Mouse (Mus musculus): ENCODE data around the gene Pnpla6. TPM values are rescaled to one million over a fixed set of nuclear protein-coding genes. Genes with fewer than 3 reads are reported as not detected.

Gene Pnpla6
- 53.3 and 70.7 TPM in 2 replicates for polyA plus RNA-seq (2012; rRNA removed)

GRCm38 (mm10) chr8:3515260-3515671 is at the start of gene Pnpla6:
Pnpla6 (plus strand) TSS chr8:3515384.
- Histone ChIP-seq H3K36me3 (ENCODE audit: control insufficient read depth, insufficient read depth, low read length) (no peaks in the 10 kb centered on the region), H3K4me1 (ENCODE audit: control insufficient read depth, insufficient read depth, low read length) (peaks cover 3% of the 10 kb centered on the region; the same call in 1 of the 2 replicates)

GRCm38 (mm10) chr8:3467006-3467885 is 47.9 kb upstream of the Pnpla6 start, which contains the start of gene Pex11g:
Pex11g (minus strand) TSS chr8:3467680.
- Histone ChIP-seq H3K4me1 (ENCODE audit: control insufficient read depth, insufficient read depth, low read length) (peaks cover 6% of the 10 kb centered on the region; the same call in 1 of the 2 replicates), H3K27ac (ENCODE audit: insufficient read depth, low read depth, low read length) (peak within 1 kb of the TSS; percentile 85), H3K27me3 (replicated peaks; ENCODE audit: control insufficient read depth, insufficient read depth, low read length) (no peaks in the 10 kb centered on the region), H3K4me3 (ENCODE audit: insufficient read depth, low read depth, low read length) (peak within 1 kb of the TSS; percentile 79), H3K36me3 (ENCODE audit: control insufficient read depth, insufficient read depth, low read length) (no peaks in the 10 kb centered on the region)
- peak; percentile 58 for TF ChIP-seq POLR2A (IDR thresholded peaks at IDR 0.05; ENCODE audit: low read depth, low read length)
- no peak for TF ChIP-seq CTCF (conservative IDR thresholded peaks at IDR 0.05; ENCODE audit: insufficient read depth, insufficient read length, low read depth, low read length)
- peak; percentile 99 for DNase-seq
- 5% methylated on average over 32 of the region's 32 CpGs for WGBS

More at GRCm38 (mm10) chr8:3515260-3515671, at the start of gene Pnpla6:
- WGBS, result under 1% methylated on average over 25 of the region's 25 CpGs
- peak within 1 kb of the TSS; percentile 64 for H3K4me3 ChIP-seq (ENCODE audit: insufficient read depth, low read depth, low read length)
- DNase-seq, result peak; percentile 95
- TF ChIP-seq POLR2A (IDR thresholded peaks at IDR 0.05; ENCODE audit: low read depth, low read length) (peak; percentile 74), CTCF (conservative IDR thresholded peaks at IDR 0.05; ENCODE audit: insufficient read depth, insufficient read length, low read depth, low read length) (no peak)
- H3K27ac ChIP-seq (ENCODE audit: insufficient read depth, low read depth, low read length), result peak within 1 kb of the TSS; percentile 58
- H3K27me3 ChIP-seq (replicated peaks; ENCODE audit: control insufficient read depth, insufficient read depth, low read length), result no peaks in the 10 kb centered on the region

GRCm38 (mm10) chr8:3467886-3468545 is 47.2 kb upstream of the Pnpla6 start:
- WGBS, result 50% methylated on average over 9 of the region's 9 CpGs
- Histone ChIP-seq H3K27me3 (replicated peaks; ENCODE audit: control insufficient read depth, insufficient read depth, low read length) (no peaks in the 10 kb centered on the region), H3K36me3 (ENCODE audit: control insufficient read depth, insufficient read depth, low read length) (no peaks in the 10 kb centered on the region), H3K27ac (ENCODE audit: insufficient read depth, low read depth, low read length) (peak overlapping the region; percentile 18; the same call in 1 of the 2 replicates), H3K4me3 (ENCODE audit: insufficient read depth, low read depth, low read length) (peak overlapping the region; percentile 79), H3K4me1 (ENCODE audit: control insufficient read depth, insufficient read depth, low read length) (peaks cover 6% of the 10 kb centered on the region; the same call in 1 of the 2 replicates)
- TF ChIP-seq POLR2A (IDR thresholded peaks at IDR 0.05; ENCODE audit: low read depth, low read length) (no peak), CTCF (conservative IDR thresholded peaks at IDR 0.05; ENCODE audit: insufficient read depth, insufficient read length, low read depth, low read length) (no peak)
- no peak for DNase-seq

- Histone ChIP-seq H3K27me3 (replicated peaks; ENCODE audit: control insufficient read depth, insufficient read depth, low read length) (no peaks in the 10 kb centered on the region), H3K27ac (ENCODE audit: insufficient read depth, low read depth, low read length) (no peak overlapping the region), H3K4me1 (ENCODE audit: control insufficient read depth, insufficient read depth, low read length) (peaks cover 5% of the 10 kb centered on the region; the same call in 1 of the 2 replicates), H3K36me3 (ENCODE audit: control insufficient read depth, insufficient read depth, low read length) (no peaks in the 10 kb centered on the region), H3K4me3 (ENCODE audit: insufficient read depth, low read depth, low read length) (no peak overlapping the region)
- TF ChIP-seq POLR2A (IDR thresholded peaks at IDR 0.05; ENCODE audit: low read depth, low read length) (no peak), CTCF (conservative IDR thresholded peaks at IDR 0.05; ENCODE audit: insufficient read depth, insufficient read length, low read depth, low read length) (no peak)
- DNase-seq, result no peak
- WGBS, result 80% methylated on average over 1 of the region's 1 CpGs
These were observed 46.3 kb upstream of the Pnpla6 start for GRCm38 (mm10) chr8:3468838-3469237.

- no peak within 1 kb of the TSS for H3K27ac ChIP-seq (ENCODE audit: insufficient read depth, low read depth, low read length)
These were observed 44.6 kb upstream of the Pnpla6 start, which contains the start of gene Tex45 for GRCm38 (mm10) chr8:3470562-3470961. Tex45 (plus strand) TSS chr8:3470862.

GRCm38 (mm10) chr8:3475715-3476429 is 39.3 kb upstream of the Pnpla6 start:
- Histone ChIP-seq H3K27ac (ENCODE audit: insufficient read depth, low read depth, low read length) (no peak overlapping the region), H3K4me1 (ENCODE audit: control insufficient read depth, insufficient read depth, low read length) (no peaks in the 10 kb centered on the region), H3K4me3 (ENCODE audit: insufficient read depth, low read depth, low read length) (no peak overlapping the region), H3K36me3 (ENCODE audit: control insufficient read depth, insufficient read depth, low read length) (no peaks in the 10 kb centered on the region), H3K27me3 (replicated peaks; ENCODE audit: control insufficient read depth, insufficient read depth, low read length) (no peaks in the 10 kb centered on the region)
- DNase-seq, result no peak
- 32% methylated on average over 37 of the region's 37 CpGs for WGBS
- TF ChIP-seq CTCF (conservative IDR thresholded peaks at IDR 0.05; ENCODE audit: insufficient read depth, insufficient read length, low read depth, low read length), result no peak
- no peak for TF ChIP-seq POLR2A (IDR thresholded peaks at IDR 0.05; ENCODE audit: low read depth, low read length)

More at GRCm38 (mm10) chr8:3470562-3470961, 44.6 kb upstream of the Pnpla6 start, which contains the start of gene Tex45:
- Histone ChIP-seq H3K4me1 (ENCODE audit: control insufficient read depth, insufficient read depth, low read length) (peaks cover 4% of the 10 kb centered on the region; the same call in 1 of the 2 replicates), H3K36me3 (ENCODE audit: control insufficient read depth, insufficient read depth, low read length) (no peaks in the 10 kb centered on the region), H3K4me3 (ENCODE audit: insufficient read depth, low read depth, low read length) (no peak within 1 kb of the TSS), H3K27me3 (replicated peaks; ENCODE audit: control insufficient read depth, insufficient read depth, low read length) (no peaks in the 10 kb centered on the region)
- DNase-seq, result no peak
- TF ChIP-seq CTCF (conservative IDR thresholded peaks at IDR 0.05; ENCODE audit: insufficient read depth, insufficient read length, low read depth, low read length), result no peak
- no peak for TF ChIP-seq POLR2A (IDR thresholded peaks at IDR 0.05; ENCODE audit: low read depth, low read length)

Measured in kidney, adult 2 months (tissue).